Mouse (Mus musculus) v-Abl transformed pro-B cells (cell line): ENCODE measurements at regions not wholly inside any gene's neighbourhood (a gene's known extent, or its start where the extent isn't known, plus 50 kb on each side); places are given as distances from the start of the nearest gene placed in this dataset.

ENCODE experiments used
- in situ Hi-C, 2 experiments: fragments of 400-800 bp; cut with MboI; formaldehyde crosslinking; loops; one replicate each; pipeline ENCODE4 v1.15.1; 2025; ENCODE audit not compliant: unreplicated experiment in 2 of 2

GRCm38 (mm10) chr2:133020173-133020837, 74.6 kb upstream of the Fermt1 start:
- in situ Hi-C loops, result loop anchor here (5.0 to 25.0 kb wide), 2 partner anchors 1067 to 1462 kb away; no protein-coding TSS in a partner anchor

- in situ Hi-C loops, result loop anchor here (5.0 to 25.0 kb wide), 2 partner anchors 1066 to 1461 kb away; no protein-coding TSS in a partner anchor
Observed at GRCm38 (mm10) chr2:133021244-133021643, 75.5 kb upstream of the Fermt1 start.

GRCm38 (mm10) chr2:133027038-133027437, 81.3 kb upstream of the Fermt1 start:
- in situ Hi-C loops, result no loop called here

GRCm38 (mm10) chr2:133035421-133035820, 89.7 kb upstream of the Fermt1 start:
- in situ Hi-C loops, result no loop called here

- in situ Hi-C loops, result no loop called here
Observed at GRCm38 (mm10) chr2:133040708-133041107, 95.0 kb upstream of the Fermt1 start.

- in situ Hi-C loops, result no loop called here
Observed at GRCm38 (mm10) chr2:133077698-133078356, 132.1 kb upstream of the Fermt1 start.

- in situ Hi-C loops, result no loop called here
Observed at GRCm38 (mm10) chr2:133090976-133091375, 145.3 kb upstream of the Fermt1 start.

GRCm38 (mm10) chr2:133113642-133114041, 167.9 kb upstream of the Fermt1 start:
- in situ Hi-C loops, result loop anchor here in 1 of 2 experiments (5.0 kb wide), 1 partner anchor 1369 kb away; no protein-coding TSS in a partner anchor

- in situ Hi-C loops, result no loop called here
Observed at GRCm38 (mm10) chr2:133118651-133119050, 172.9 kb upstream of the Fermt1 start.

- in situ Hi-C loops, result no loop called here
Observed at GRCm38 (mm10) chr2:133125212-133125801, 179.6 kb upstream of the Fermt1 start.

- in situ Hi-C loops, result no loop called here
Observed at GRCm38 (mm10) chr2:133134878-133135277, 189.2 kb upstream of the Fermt1 start.

- in situ Hi-C loops, result no loop called here
Observed at GRCm38 (mm10) chr2:133138877-133139276, 193.2 kb upstream of the Fermt1 start.

GRCm38 (mm10) chr2:133141341-133142035, 195.8 kb upstream of the Fermt1 start:
- in situ Hi-C loops, result no loop called here

GRCm38 (mm10) chr2:133152461-133152860, 206.8 kb upstream of the Fermt1 start:
- in situ Hi-C loops, result no loop called here

- in situ Hi-C loops, result loop anchor here in 1 of 2 experiments (5.0 kb wide), 1 partner anchor 1326 kb away; no protein-coding TSS in a partner anchor
Observed at GRCm38 (mm10) chr2:133156537-133156936, 210.8 kb upstream of the Fermt1 start.

GRCm38 (mm10) chr2:133158206-133158605, 212.5 kb upstream of the Fermt1 start:
- in situ Hi-C loops, result loop anchor here in 1 of 2 experiments (5.0 kb wide), 1 partner anchor 1324 kb away; no protein-coding TSS in a partner anchor

- in situ Hi-C loops, result loop anchor here in 1 of 2 experiments (5.0 kb wide), 1 partner anchor 1323 kb away; no protein-coding TSS in a partner anchor
Observed at GRCm38 (mm10) chr2:133159398-133159797, 213.7 kb upstream of the Fermt1 start.

GRCm38 (mm10) chr2:133176411-133176810, 230.7 kb upstream of the Fermt1 start:
- in situ Hi-C loops, result no loop called here

- in situ Hi-C loops, result no loop called here
Observed at GRCm38 (mm10) chr2:133181216-133181615, 235.5 kb upstream of the Fermt1 start.

- in situ Hi-C loops, result no loop called here
Observed at GRCm38 (mm10) chr2:133182920-133183319, 237.2 kb upstream of the Fermt1 start.
